Mouse (Mus musculus): ENCODE measurements at regions not wholly inside any gene's neighbourhood (a gene's known extent, or its start where the extent isn't known, plus 50 kb on each side); places are given as distances from the start of the nearest gene placed in this dataset.

DNA sequence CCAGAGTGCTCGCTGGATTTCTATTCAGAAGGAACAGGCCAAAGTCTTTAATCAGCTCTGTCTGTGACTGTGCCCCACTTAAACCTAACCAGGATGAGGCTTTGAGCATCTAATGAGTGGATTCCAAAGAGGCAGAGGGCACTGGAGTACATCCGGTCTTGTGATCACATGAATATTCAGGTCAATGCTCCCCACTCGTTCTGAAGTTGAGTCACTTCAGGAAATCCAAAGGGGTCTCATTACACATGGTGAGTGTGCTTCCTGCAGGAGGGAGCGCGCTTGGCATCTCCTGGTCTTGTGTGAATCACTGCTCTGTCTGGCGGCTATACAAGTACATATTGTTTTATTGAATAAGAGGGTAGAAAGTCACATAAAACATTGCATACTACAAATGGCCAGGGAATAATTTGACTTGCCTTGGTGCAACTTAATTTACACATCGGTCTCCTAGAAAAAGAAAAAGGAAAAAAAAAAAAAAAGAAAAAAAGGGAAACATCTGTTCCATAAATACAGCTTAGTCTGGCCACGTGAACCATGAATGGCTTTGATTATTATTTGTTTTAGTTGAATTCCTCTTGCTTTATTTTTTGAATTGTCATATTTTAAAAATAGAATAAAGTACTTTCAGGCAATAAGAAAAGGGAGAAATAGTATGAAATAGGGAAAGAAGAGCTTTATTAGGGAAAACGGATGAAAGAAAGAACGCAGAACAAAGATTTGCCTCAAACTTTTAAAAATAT is 148.1 kb upstream of the Hmga2 start:
- no peak for DNase-seq (ENCODE audit: low spot score in 2 of 2)

GRCm38 (mm10) chr10:120616406-120617015 is 140.2 kb upstream of the Hmga2 start:
- DNase-seq (ENCODE audit: low spot score in 2 of 2) = no peak

DNA sequence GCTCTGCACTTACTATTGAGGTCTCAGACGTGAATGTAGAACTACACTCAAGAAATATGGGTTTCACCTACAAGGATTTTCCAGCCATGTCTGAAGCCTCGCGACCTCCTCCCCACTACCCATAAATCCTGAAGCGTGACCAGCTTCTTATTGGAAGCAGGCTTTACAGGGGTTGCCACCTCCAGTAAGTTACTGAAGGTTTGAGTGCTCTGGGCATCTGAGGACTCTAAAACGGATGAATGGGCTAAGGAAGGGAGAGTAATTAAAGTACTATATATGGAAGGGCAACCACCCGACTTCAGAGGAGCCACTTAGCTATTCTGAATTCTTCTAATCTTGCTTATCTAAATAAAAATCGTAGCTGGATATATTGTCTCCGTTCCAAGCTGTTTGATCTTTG is 136.1 kb upstream of the Hmga2 start:
- DNase-seq (ENCODE audit: low spot score in 2 of 2) = no peak

- DNase-seq (ENCODE audit: low spot score in 2 of 2) = no peak
These were observed 133.8 kb upstream of the Hmga2 start for GRCm38 (mm10) chr10:120610076-120610475.

- DNase-seq (ENCODE audit: low spot score in 2 of 2) = no peak
These were observed 128.2 kb upstream of the Hmga2 start for GRCm38 (mm10) chr10:120604506-120604905.

DNA sequence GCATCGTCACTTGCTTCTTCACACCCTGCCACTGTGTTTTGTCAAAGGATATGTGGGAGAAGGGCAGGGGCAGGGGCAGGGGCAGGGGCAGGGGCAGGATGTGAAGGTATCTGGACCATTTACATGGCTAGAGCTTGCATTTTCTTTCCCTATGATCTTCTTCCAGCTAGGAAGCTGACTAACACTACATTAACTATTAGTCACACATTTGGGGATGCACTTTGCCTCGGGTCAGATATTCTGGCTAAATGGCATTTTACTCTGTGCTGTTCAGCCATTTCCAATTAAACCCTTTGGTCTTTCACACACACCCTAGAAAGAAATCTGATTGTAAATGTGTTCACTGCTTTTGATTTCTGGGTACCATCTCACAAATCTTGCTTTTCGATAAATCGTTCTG is 126.9 kb upstream of the Hmga2 start:
- DNase-seq (ENCODE audit: low spot score in 2 of 2) = no peak

GRCm38 (mm10) chr10:120600735-120601134 is 124.5 kb upstream of the Hmga2 start:
- DNase-seq (ENCODE audit: low spot score in 2 of 2) = no peak

DNA sequence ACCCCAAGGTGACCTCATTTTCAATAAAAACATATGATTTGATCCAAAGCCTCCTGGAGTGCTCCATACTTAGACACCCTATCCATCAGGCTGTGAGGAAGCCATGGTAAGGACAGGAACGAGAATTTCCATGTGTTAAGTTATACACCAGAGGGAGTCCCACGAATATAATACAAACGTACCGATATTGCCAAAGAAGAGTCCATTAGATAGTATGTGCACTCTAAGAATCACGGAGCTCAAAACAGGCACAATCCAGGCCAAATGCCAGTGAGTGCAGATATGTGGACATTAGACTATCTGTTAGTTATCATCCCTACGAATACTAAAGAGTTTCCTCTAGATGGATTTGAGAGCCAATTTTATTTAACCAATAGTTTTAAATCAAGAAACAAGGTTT is 123.3 kb upstream of the Hmga2 start:
- DNase-seq (ENCODE audit: low spot score in 2 of 2) = no peak

DNA sequence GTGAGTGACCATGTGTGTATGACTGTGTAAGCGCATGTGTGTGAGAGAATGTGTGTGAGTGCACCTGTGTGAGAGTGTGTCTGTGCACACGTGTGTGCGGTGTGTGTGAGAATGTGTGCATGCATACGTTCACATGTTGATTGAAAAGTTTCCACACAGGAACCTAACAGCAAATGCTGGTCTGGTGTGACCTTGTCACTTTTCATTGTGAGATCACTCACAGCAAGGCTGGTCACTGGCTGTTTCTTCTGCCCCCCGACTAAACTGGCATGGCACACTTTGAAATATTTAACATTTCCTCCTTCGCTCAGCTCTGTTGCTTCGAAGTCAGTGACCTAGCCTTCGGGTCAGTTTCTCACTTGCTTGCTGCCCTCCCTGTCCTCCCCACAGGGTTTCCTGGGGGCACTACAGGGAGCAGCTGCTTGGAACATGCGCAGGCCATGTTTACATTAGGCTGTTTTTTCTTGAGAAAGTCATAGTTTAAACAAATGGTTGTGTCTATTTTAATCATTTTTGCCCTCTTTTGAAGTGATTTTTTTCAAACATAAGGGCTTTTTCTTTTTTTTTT is 121.1 kb upstream of the Hmga2 start:
- DNase-seq (ENCODE audit: low spot score in 2 of 2) = no peak

GRCm38 (mm10) chr10:120595145-120595544 is 118.9 kb upstream of the Hmga2 start:
- DNase-seq (ENCODE audit: low spot score in 2 of 2) = no peak

GRCm38 (mm10) chr10:120593876-120594275 is 117.6 kb upstream of the Hmga2 start:
- no peak for DNase-seq (ENCODE audit: low spot score in 2 of 2)

DNA sequence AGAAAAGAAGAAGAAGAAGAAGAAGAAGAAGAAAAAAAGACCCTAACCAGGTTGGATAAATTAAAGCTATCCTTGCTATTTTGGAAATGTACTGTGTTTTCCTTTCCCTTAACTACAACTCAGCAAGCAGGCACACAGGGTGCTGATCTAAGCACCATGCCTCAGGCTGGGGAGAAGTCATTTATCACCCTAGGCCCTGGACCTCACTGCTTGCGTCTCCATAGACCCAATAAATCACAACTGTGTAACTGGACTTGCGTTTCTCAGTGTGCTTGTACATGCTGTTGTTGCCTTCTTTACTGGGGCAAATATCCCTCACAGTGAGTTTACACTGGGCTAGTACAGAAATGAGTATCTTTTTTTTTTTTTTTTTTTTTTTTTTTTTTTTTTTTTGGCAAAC is 113.4 kb upstream of the Hmga2 start:
- no peak for DNase-seq (ENCODE audit: low spot score in 2 of 2)

DNA sequence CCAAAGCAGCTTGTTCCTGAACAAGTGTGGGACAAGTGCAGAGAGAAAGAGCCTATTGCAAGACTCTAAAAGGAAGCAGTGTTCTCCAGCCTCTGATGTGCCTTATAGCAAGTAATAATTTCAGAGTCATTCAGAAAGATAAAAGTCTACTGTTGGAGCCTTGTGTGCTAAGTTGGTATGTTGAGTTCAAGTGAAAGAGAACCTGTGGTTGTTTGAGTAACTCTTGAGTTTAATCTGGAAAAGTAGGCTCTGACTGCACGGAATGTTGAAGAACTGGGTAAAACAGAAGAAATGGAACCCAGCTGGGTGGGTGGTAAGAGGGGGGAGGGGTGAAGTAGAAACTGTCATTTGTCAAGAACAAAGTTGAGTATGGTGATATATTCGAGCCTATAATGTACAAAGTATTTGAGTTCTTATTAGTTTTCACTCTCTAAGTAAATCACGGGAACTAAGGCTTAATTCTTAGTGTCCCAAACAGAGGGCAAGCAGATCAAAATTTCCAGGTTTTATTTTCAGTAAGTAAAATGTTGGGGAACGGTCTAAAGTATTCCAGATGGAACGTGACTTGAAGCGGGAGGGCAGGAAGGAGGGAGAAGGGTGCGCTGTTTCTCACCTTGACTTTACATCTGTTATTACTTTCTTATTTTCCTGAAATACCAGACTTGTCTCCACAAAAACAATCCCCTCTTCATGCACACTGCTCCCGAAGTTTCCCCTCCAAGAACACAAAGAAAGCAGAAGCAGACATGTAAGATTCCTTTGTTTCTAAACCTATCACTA is 111.8 kb upstream of the Hmga2 start:
- no peak for DNase-seq (ENCODE audit: low spot score in 2 of 2)

DNA sequence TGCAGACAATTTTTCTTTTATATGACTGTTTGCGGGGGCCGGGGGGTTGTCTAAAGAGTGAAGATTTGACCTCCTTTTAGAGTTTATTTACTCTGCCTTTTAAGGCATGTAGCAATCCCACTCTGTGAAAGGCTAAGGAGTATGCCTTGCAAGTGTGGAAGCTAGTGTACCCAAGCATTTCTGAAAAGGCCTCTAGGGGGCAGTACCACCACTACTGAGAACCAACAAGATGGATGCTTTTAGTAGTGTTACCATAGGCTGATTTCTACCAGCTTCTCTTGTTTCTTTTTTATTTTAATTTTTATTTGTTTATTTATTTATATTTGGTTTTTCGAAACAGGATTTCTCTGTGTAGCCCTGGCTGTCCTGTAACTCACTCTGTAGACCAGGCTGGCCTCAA is 110.9 kb upstream of the Hmga2 start:
- DNase-seq (ENCODE audit: low spot score in 2 of 2) = peak in 1 of 2 experiments; percentile 36

GRCm38 (mm10) chr10:120582497-120582896 is 106.2 kb upstream of the Hmga2 start:
- DNase-seq (ENCODE audit: low spot score in 2 of 2) = no peak

DNA sequence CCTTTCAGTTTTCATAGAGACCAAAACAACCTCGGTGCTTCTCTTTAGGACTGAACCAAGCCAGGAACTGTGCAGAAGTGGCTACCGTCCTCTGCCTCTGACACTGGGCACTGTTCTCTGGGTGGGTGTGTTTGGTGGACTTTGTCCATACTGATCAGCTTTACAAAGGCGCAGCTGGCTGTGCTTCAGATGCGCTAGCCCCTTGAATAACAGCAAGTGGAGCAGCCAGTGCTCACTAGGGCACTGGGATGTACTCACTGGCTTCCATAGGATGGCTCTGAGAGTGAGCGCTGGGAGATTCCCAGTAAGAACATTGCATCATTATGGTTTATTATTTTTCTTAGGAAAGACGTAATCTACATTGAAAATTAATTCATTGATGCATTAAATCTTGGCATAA is 105.3 kb upstream of the Hmga2 start:
- DNase-seq (ENCODE audit: low spot score in 2 of 2) = no peak

GRCm38 (mm10) chr10:120576886-120577285 is 100.6 kb upstream of the Hmga2 start:
- DNase-seq (ENCODE audit: low spot score in 2 of 2) = no peak

DNA sequence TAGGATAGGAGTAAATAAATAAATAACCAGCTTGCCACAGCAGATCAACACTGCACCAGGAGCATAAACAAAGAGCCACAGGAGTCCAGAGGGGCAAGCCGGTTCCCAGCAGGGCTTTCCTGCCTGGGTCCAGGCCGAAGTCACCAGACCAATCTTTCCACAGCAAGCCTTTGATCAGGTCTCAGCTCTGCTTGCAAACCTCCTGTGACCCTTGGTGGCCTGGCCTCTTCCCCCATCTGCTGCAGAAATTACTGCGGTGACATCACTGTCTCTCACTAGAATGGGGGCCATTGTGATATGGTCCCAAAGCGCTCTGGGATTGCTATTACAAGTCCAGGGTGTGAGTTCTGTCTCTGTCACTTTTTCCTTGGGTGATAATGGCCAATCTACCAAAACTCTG is 99.9 kb upstream of the Hmga2 start:
- no peak for DNase-seq (ENCODE audit: low spot score in 2 of 2)

GRCm38 (mm10) chr10:120571340-120571739 is 95.1 kb upstream of the Hmga2 start:
- no peak for DNase-seq (ENCODE audit: low spot score in 2 of 2)

DNA sequence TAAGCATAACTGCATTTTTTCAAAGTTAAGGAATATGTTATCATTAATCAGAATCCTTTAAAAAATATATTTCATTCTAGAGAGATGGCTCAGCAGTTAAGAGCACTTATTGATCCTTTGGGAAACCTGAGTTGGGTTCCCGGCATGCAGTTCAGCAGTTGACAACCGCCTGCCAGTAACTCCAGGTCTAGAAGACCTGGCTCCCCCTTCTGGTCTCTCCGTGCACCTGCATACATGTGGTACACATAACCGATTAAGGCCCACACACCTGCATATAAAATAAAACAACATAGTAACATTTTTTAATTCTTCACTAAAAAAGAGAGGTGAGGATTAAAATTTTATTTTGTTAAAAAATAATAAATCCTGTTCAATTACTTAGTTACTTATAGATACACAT is 89.7 kb upstream of the Hmga2 start:
- no peak for DNase-seq (ENCODE audit: low spot score in 2 of 2)

DNA sequence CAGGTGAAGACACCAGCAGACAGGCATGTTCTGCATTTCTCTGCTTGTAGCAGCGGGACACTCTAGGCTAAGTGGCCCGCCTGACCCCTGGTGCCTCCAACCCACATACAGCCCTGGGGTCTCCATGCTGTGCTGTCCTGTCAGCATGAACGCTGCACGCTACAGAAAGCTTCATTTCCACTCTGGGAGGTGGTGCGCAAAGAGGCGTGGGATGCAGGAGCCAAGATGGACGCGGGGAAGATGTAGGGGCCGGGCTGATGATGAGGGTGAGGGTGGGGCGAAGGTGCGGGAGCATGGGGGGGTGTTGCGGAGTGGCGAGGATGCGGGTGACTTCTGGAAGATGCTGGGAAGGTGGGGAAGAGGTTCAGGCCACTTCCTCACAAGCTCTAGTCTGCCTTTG is 88.6 kb upstream of the Hmga2 start:
- no peak for DNase-seq (ENCODE audit: low spot score in 2 of 2)

- DNase-seq (ENCODE audit: low spot score in 2 of 2) = no peak
These were observed 87.7 kb upstream of the Hmga2 start for GRCm38 (mm10) chr10:120563926-120564325.

All from adrenal gland, postnatal 4 days (tissue).